Mouse (Mus musculus): Measurements from ENCODE around the gene Fstl3.

Fstl3 gene

GRCm38 (mm10) chr10:79783920-79784800, 7.1 kb downstream of the Fstl3 start:
- in situ Hi-C loops (cut with MboI, MseI), result loop anchor here (5.0 kb wide), 1 partner anchor 102 kb away; the partner anchor contains the start of gene Cdc34

GRCm38 (mm10) chr10:79788386-79789158, 11.5 kb downstream of the Fstl3 start:
- in situ Hi-C loops (cut with MboI, MseI), result no loop called here

- in situ Hi-C loops (cut with MboI, MseI), result no loop called here
Measured at GRCm38 (mm10) chr10:79789581-79789980, 12.5 kb downstream of the Fstl3 start.

- in situ Hi-C loops (cut with MboI, MseI), result no loop called here
Measured at GRCm38 (mm10) chr10:79790861-79791260, 13.8 kb downstream of the Fstl3 start, which contains the start of gene Prss57. TSS of gene Prss57 (minus strand) at chr10:79790961.

- in situ Hi-C loops (cut with MboI, MseI), result no loop called here
Measured at GRCm38 (mm10) chr10:79792339-79793040, 15.4 kb downstream of the Fstl3 start.

GRCm38 (mm10) chr10:79793051-79793737, 16.1 kb downstream of the Fstl3 start, which contains the start of gene Palm:
TSS of gene Palm (plus strand) at chr10:79793572.
- in situ Hi-C loops (cut with MboI, MseI), result no loop called here

- in situ Hi-C loops (cut with MboI, MseI), result no loop called here
Measured at GRCm38 (mm10) chr10:79793738-79794490, 16.8 kb downstream of the Fstl3 start.

- in situ Hi-C loops (cut with MboI, MseI), result no loop called here
Measured at GRCm38 (mm10) chr10:79794491-79794931, 17.4 kb downstream of the Fstl3 start.

GRCm38 (mm10) chr10:79795905-79796304, 18.8 kb downstream of the Fstl3 start:
- in situ Hi-C loops (cut with MboI, MseI), result no loop called here

GRCm38 (mm10) chr10:79797326-79797725, 20.3 kb downstream of the Fstl3 start:
- in situ Hi-C loops (cut with MboI, MseI), result no loop called here

- in situ Hi-C loops (cut with MboI, MseI), result no loop called here
Measured at GRCm38 (mm10) chr10:79798289-79798928, 21.3 kb downstream of the Fstl3 start.

- in situ Hi-C loops (cut with MboI, MseI), result no loop called here
Measured at GRCm38 (mm10) chr10:79800508-79800907, 23.4 kb downstream of the Fstl3 start.

- in situ Hi-C loops (cut with MboI, MseI), result no loop called here
Measured at GRCm38 (mm10) chr10:79801837-79802236, 24.8 kb downstream of the Fstl3 start.

- in situ Hi-C loops (cut with MboI, MseI), result no loop called here
Measured at GRCm38 (mm10) chr10:79802331-79802971, 25.4 kb downstream of the Fstl3 start.

- in situ Hi-C loops (cut with MboI, MseI), result no loop called here
Measured at GRCm38 (mm10) chr10:79803716-79804323, 26.7 kb downstream of the Fstl3 start.

GRCm38 (mm10) chr10:79805636-79806035, 28.6 kb downstream of the Fstl3 start:
- in situ Hi-C loops (cut with MboI, MseI), result no loop called here

- in situ Hi-C loops (cut with MboI, MseI), result no loop called here
Measured at GRCm38 (mm10) chr10:79806331-79806730, 29.3 kb downstream of the Fstl3 start.

- in situ Hi-C loops (cut with MboI, MseI), result no loop called here
Measured at GRCm38 (mm10) chr10:79806972-79807371, 29.9 kb downstream of the Fstl3 start.

- in situ Hi-C loops (cut with MboI, MseI), result no loop called here
Measured at GRCm38 (mm10) chr10:79807826-79808225, 30.8 kb downstream of the Fstl3 start.
